Mouse (Mus musculus): Measurements from ENCODE around the gene Hist2h3b.
A peak's percentile ranks its signal among the peaks of the same experiment; 100 is the strongest.
"Not testable (repeated sequence)": the region's sequence is repeated elsewhere in the genome, so short reads cannot be mapped to it uniquely, and the experiment has no call there.

The Hist2h3b gene

DNA sequence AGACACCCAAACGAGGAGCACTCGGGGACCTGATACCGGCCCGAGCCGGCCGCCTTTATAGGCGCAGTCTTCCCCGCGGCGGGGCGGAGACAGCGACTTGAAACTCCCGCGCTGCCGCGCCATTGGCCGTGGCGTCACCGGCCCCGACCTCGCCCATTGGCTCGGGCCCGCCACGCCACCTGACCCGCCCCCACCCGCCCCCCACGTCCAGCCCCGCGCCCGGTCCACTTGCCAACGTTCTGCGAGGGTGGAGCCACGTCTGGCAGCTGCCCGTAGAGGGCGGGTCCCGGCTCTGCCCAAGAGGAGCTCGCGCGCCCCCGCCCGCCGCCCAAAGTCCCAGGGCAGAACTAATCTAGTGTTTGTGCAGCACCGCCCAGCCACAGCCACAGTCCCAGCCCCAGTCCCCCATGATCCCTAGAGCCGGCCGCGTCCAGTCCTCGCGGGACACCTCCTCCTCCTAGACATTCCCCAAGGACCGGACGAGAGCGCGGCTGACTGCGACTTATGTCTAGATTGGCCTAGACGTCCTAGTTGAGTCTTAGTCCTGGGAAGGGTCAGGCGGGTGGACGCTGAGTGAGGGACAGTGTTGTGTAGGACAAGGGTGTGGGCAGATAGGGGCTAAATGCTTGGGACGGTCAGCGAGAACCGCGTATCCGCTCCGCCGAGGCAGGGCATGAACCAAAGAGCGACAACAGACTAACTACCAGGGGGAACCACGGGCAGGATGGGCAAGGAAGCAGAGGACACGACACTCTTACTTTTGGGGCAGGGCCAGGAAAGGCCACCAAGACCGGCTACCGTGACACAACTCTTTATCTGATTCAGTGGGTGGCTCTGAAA, 29.3 kb upstream of the Hist2h3b start, which contains the start of gene Hist2h3c2:
Hist2h3c2 (minus strand) TSS at position 174 of the 840 bp plus-strand sequence.
- DNase-seq (ENCODE audit: low read depth, low spot score), result not testable (repeated sequence)

GRCm38 (mm10) chr3:96239949-96240798, 28.3 kb upstream of the Hist2h3b start, which contains the start of gene Hist2h2aa2:
Gene Hist2h2aa2 (minus strand): TSS chr3:96240276.
- DNase-seq (ENCODE audit: low read depth, low spot score), result peak; percentile 66

DNA sequence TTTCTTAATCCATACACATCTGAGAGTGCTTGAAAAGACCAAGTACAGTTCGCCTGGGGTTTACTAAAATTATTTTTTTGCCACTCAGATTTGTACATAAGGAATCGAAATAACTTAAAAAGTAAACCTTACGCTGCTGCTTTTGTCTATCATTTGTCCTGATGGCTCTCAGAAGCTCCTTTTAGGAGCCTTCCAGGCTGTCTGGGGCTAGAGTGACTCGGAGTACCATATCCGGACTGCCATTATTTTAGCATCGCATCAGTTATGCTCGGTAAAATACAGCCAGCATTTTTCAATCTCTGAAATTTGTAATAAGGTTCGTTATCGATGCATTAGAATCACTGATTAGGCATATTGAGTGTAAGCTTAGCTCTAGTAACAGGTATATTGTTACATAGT, 27.7 kb upstream of the Hist2h3b start:
- no peak for DNase-seq (ENCODE audit: low read depth, low spot score)

GRCm38 (mm10) chr3:96243921-96244572, 24.4 kb upstream of the Hist2h3b start:
- DNase-seq (ENCODE audit: low read depth, low spot score), result peak; percentile 23

- peak; percentile 83 for DNase-seq (ENCODE audit: low read depth, low spot score)
Observed at GRCm38 (mm10) chr3:96245003-96245886, 23.2 kb upstream of the Hist2h3b start, which contains the start of gene Hist2h2aa1. Gene Hist2h2aa1 (plus strand): TSS chr3:96245497.

- not testable (repeated sequence) for DNase-seq (ENCODE audit: low read depth, low spot score)
Observed at GRCm38 (mm10) chr3:96246018-96246417, 22.4 kb upstream of the Hist2h3b start.

DNA sequence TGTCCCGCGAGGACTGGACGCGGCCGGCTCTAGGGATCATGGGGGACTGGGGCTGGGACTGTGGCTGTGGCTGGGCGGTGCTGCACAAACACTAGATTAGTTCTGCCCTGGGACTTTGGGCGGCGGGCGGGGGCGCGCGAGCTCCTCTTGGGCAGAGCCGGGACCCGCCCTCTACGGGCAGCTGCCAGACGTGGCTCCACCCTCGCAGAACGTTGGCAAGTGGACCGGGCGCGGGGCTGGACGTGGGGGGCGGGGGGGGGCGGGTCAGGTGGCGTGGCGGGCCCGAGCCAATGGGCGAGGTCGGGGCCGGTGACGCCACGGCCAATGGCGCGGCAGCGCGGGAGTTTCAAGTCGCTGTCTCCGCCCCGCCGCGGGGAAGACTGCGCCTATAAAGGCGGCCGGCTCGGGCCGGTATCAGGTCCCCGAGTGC, 22.0 kb upstream of the Hist2h3b start, which contains the start of gene Hist2h3c1:
Hist2h3c1 (plus strand) TSS at position 259 of the 430 bp plus-strand sequence.
- DNase-seq (ENCODE audit: low read depth, low spot score), result not testable (repeated sequence)

DNA sequence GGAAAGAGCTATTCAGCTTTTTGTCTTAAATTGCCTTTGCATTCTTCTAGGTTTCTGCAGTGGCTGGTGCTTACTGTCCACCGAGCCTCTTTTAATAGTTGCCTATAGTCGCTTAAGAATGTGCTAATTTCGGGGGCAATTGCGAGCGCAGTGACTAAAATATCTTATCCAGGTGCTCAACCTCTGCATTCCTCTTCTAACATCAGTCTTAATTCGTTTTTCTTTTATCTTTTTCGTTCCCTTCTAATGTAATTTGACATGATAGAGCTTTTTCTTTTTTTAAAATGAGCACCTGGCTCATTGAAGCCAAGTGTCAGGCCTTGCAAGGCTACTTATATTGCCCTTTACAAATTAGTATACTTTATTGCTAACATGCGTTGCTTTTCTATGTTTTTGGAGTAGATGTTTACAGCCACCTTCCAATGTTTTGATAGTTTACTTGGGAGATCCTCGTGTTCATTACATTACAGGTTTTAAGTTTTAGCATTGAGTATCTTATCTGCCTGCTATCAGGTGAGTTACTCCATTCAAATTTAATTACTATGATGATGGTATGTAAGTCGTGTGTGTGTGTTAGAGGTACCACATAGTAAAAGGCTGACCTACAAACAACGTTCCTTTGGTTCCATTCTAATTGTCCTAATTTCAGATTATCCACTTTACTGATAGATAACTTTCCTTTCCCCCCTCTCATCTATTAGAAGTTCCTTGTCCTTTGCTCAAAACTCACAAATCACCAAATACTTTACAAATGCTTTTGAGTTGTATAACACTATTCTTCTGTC, 20.9 kb upstream of the Hist2h3b start:
- DNase-seq (ENCODE audit: low read depth, low spot score), result peak; percentile 54

GRCm38 (mm10) chr3:96248141-96249033, 20.1 kb upstream of the Hist2h3b start:
- DNase-seq (ENCODE audit: low read depth, low spot score), result peak; percentile 24

DNA sequence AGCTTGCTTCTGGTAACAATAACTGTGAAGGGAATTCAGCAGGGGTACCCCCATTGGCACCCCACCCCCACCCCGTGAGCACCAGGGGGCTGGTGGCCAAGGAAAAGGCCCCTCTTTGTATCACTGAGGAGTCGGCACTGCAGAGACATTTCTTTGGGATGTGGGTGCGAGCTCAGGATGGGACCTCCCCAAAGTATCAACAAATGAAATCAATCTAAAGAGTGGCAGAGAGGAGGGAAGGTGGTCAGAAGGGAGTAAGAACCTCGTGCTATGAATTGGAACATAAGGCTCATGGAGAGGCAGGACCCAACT, 19.5 kb upstream of the Hist2h3b start:
- no peak for DNase-seq (ENCODE audit: low read depth, low spot score)

- DNase-seq (ENCODE audit: low read depth, low spot score), result no peak
Observed at GRCm38 (mm10) chr3:96250890-96251289, 17.6 kb upstream of the Hist2h3b start.

DNA sequence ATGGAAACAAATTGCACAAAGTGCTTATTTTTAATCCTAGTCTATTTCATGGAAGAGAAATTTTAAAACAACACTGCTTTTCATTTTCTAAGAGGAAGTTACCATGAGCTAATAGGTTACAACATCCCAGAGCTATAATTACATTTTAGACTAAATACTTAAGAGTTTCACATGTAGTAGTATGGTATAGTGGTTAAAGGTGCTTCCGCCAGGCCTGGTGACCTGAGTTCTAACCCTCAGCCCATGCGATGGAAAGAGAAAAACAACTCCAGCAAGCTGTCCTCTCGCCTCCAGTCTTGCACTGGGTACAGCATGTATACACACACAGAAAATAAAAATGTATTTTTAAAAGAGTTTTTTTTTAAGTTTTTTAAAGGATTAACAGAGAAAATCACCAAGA, 16.7 kb upstream of the Hist2h3b start:
- no peak for DNase-seq (ENCODE audit: low read depth, low spot score)

DNA sequence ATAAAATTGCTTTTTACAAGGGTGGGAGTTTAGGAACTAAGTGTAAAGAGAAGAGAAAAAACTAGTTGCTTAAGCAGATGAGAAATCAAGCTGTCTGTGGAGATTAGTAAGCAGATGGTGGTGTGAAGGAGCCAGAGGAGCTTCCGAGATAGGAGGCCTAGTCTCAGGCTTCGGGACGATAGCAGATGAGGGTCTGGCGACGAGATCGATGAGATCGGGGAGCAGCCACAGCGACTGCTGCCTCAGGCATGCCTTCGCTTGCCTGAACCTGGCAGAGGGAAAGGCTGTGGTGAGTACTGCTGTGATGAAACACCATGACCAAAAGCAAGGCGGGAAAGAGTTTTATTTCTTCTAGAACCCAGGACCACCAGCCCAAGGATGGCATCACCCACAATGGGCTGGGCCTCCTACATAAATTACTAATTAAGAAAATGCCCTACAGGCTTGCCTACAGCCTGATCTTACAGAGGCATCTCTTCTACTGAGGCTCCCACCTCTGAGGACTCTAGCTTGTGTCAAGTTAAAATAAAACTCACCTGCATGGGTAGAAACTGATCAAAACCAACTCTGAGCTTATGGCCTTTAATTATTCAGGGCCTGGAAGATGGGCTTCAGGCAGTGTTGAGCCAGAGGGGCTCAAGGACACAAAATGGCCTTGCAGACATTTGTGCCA, 13.6 kb upstream of the Hist2h3b start:
- DNase-seq (ENCODE audit: low read depth, low spot score), result peak; percentile 81

DNA sequence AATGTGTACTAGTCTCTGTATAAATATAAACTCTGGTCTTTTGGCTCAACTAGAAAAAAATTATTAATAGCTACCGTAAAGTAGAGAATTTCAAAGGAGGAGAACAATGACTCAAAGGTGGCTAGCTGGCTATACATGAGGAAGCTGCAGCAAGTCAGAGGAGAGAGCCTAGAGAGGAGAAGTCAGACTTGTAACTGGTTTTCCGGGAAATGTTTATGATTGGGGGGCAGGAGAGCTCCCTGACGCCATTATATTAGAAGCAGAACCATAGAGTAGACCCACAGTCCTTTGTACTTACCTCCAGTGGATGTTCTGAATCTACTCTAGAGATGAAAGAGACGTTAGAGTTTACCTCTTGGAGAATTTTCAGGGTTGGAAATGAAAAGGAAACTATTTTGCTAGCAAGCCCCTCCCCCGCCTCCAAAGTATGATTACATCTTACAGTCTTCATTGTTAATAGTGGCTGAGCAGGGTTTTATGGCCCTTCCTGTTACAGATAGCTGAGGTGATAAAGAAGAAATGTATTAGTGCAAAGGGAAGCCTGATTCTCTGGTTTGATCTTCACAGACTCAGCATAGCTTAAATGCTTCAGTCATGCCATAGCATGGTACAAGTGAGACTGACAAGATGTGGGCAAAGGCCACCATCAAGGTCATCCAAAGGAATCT, 12.4 kb upstream of the Hist2h3b start:
- DNase-seq (ENCODE audit: low read depth, low spot score), result no peak

- no peak for DNase-seq (ENCODE audit: low read depth, low spot score)
Observed at GRCm38 (mm10) chr3:96257190-96257589, 11.3 kb upstream of the Hist2h3b start.

DNA sequence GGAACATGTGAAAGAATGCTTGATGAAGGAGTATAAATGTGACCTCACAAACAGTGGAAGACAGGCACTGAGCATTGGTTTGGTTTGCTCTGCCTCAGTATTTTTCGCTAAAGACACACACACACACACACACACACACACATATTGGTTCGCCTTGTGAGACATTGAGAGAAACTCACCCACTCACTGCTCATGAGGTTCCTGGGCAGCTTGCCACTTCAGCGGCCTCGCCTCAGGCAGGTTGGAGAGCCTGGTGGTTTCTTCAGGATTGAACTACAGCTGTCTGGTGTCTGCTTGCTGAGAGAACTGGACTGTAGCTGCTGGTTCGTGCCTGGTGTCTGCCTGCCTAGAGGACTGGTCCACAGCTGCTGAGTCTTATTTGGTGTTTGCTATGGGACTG, 8.2 kb upstream of the Hist2h3b start:
- DNase-seq (ENCODE audit: low read depth, low spot score), result no peak

- DNase-seq (ENCODE audit: low read depth, low spot score), result no peak
Observed at GRCm38 (mm10) chr3:96261623-96262022, 6.8 kb upstream of the Hist2h3b start.
